Mouse (Mus musculus) embryonic fibroblast, embryonic 13.5 days (primary cell): ENCODE measurements around the gene Tomm40.

ENCODE experiments used
- CTCF ChIP-seq: IDR thresholded peaks from 2 replicates; pipeline ENCODE4 v1.5.1; 2011; ENCODE audit warnings: mild to moderate bottlenecking, control low read depth, low read length, moderate library complexity, borderline replicate concordance; ENCODE audit not compliant: insufficient read depth
- POLR2A ChIP-seq: IDR thresholded peaks from 2 replicates; pipeline ENCODE4 v1.6.1; 2011; ENCODE audit warnings: low read depth, mild to moderate bottlenecking, control low read depth, low read length, moderate library complexity

DNA sequence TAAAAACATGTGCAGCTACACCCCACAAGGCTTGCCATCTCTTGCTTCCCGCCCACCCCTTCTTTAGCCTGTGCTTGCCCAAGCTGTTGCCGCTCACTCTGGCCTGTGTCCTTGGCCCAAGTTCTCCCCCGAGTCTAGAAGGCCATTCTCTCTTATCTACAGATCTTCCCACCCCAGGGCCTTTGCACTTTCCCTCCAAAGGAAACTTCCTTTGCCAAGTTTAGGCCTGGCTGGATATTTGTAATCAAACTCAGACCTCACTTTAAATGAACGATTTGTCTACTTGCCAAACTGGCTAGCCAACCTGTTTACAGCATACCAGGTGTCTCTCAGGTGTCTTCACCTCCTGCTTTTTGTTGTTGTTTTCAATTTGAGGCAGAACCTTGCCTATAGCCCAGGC, 24.4 kb downstream of the Tomm40 start:
- no peak for TF ChIP-seq CTCF
- TF ChIP-seq POLR2A, result no peak
